Mouse (Mus musculus): Measurements from ENCODE around the gene Map2. TPM values are rescaled to one million over a fixed set of nuclear protein-coding genes. Genes with fewer than 3 reads are reported as not detected.

The Map2 gene
- polyA plus RNA-seq, 1 experiment: 18.3 TPM

DNA sequence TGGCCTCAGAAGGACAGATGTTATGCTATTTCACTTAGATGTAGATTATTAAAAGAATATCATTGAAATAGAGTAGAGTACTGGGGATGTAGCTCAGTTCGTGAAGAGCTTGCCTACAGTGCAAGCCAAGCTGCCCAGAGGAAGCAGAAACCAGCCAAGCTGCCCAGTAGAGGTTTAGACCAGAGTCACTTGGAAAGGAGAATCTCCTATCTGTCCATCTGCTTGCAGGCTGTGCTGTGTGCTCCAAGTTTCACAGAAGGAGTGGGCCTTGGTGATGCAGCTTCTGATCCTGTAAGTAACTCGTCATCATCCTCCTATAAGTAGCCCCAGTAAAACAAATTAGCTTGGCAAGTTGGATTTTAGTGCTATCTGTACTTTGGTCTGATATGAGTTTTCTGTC lies 17.8 kb downstream of the Map2 start:
- Histone ChIP-seq H3K36me3 (ENCODE audit: control insufficient read depth, insufficient read depth, low read length, poor library complexity, severe bottlenecking) (no peaks in the 10 kb centered on the region), H3K4me1 (ENCODE audit: control insufficient read depth, insufficient read depth, low read length) (no peaks in the 10 kb centered on the region), H3K27me3 (ENCODE audit: control insufficient read depth, insufficient read depth, low read length, poor library complexity, severe bottlenecking) (no peaks in the 10 kb centered on the region), H3K9ac (ENCODE audit: low read depth, poor library complexity, severe bottlenecking) (no peak overlapping the region), H3K9me3 (replicated peaks; ENCODE audit: control insufficient read depth, insufficient read depth, low read length, poor library complexity, severe bottlenecking) (no peaks in the 10 kb centered on the region), H3K4me3 (ENCODE audit: low read depth, low read length) (no peak overlapping the region), H3K27ac (ENCODE audit: insufficient read depth, low read length) (no peak overlapping the region)
- TF ChIP-seq EP300 (IDR thresholded peaks at IDR 0.05; ENCODE audit: insufficient read depth, low read depth, low read length) (no peak), POLR2A (IDR thresholded peaks at IDR 0.05; ENCODE audit: insufficient read depth, low read length) (no peak), CTCF (IDR thresholded peaks at IDR 0.05; ENCODE audit: low read depth, low read length) (no peak)

DNA sequence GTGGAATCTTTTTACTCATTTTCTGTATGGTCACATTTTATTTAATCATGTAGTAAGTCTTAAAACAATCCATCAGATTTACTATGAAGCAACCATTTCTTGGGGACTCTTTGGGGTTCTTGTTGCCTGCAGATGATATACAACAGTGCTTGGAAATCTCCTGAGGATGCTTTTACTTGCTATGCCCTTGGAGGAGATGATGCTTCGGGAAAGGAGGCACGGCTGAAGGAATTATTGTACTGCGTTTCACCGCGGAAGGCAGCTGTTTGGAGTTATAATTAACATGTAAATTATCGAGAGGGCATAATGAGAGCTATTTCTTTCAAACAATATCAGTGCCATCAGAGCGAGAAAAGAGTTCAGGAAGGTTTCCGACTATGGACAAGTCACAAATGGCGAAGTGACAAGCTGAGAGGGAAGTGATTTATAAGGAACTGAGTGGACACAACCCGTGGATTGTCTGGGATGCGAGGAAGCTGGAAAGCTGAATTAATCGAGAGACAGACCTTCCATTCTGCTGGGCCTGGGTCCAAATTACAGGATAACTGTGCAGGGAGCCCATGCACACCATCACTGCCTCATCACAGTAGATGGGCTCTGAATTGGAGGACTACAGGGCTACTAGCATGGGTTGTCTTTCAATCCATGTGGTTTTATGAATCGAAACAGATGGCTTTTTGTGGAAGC lies 20.1 kb downstream of the Map2 start:
- Histone ChIP-seq H3K9me3 (replicated peaks; ENCODE audit: control insufficient read depth, insufficient read depth, low read length, poor library complexity, severe bottlenecking) (no peaks in the 10 kb centered on the region), H3K4me3 (ENCODE audit: low read depth, low read length) (no peak overlapping the region), H3K27me3 (ENCODE audit: control insufficient read depth, insufficient read depth, low read length, poor library complexity, severe bottlenecking) (no peaks in the 10 kb centered on the region), H3K9ac (ENCODE audit: low read depth, poor library complexity, severe bottlenecking) (no peak overlapping the region), H3K27ac (ENCODE audit: insufficient read depth, low read length) (no peak overlapping the region), H3K4me1 (ENCODE audit: control insufficient read depth, insufficient read depth, low read length) (no peaks in the 10 kb centered on the region), H3K36me3 (ENCODE audit: control insufficient read depth, insufficient read depth, low read length, poor library complexity, severe bottlenecking) (no peaks in the 10 kb centered on the region)
- no peak for TF ChIP-seq CTCF (IDR thresholded peaks at IDR 0.05; ENCODE audit: low read depth, low read length)

DNA sequence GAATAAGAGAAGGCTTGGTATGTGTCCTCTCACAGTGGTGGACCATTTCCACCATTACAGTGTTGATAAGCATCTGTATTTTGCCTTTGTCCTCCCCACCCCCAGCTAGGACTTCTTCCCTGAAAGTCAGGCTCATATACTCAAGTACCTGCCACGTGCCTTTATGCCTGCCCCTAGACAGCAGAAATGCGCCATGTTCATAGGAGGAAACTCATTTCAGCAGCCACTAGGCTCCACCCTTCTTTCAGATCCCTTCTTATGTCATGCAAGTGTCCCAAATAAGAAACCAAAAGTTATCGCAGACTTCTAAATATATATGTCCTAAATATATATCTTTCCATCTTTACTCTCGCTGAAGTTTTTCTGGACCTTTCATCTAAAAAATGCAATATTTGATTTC lies 21.2 kb downstream of the Map2 start:
- Histone ChIP-seq H3K9ac (ENCODE audit: low read depth, poor library complexity, severe bottlenecking) (no peak overlapping the region), H3K36me3 (ENCODE audit: control insufficient read depth, insufficient read depth, low read length, poor library complexity, severe bottlenecking) (no peaks in the 10 kb centered on the region), H3K27me3 (ENCODE audit: control insufficient read depth, insufficient read depth, low read length, poor library complexity, severe bottlenecking) (no peaks in the 10 kb centered on the region), H3K4me3 (ENCODE audit: low read depth, low read length) (no peak overlapping the region), H3K4me1 (ENCODE audit: control insufficient read depth, insufficient read depth, low read length) (no peaks in the 10 kb centered on the region), H3K27ac (ENCODE audit: insufficient read depth, low read length) (no peak overlapping the region), H3K9me3 (replicated peaks; ENCODE audit: control insufficient read depth, insufficient read depth, low read length, poor library complexity, severe bottlenecking) (no peaks in the 10 kb centered on the region)
- no peak for TF ChIP-seq POLR2A (IDR thresholded peaks at IDR 0.05; ENCODE audit: insufficient read depth, low read length)
- no peak for TF ChIP-seq EP300 (IDR thresholded peaks at IDR 0.05; ENCODE audit: insufficient read depth, low read depth, low read length)
- TF ChIP-seq CTCF (IDR thresholded peaks at IDR 0.05; ENCODE audit: low read depth, low read length): no peak

DNA sequence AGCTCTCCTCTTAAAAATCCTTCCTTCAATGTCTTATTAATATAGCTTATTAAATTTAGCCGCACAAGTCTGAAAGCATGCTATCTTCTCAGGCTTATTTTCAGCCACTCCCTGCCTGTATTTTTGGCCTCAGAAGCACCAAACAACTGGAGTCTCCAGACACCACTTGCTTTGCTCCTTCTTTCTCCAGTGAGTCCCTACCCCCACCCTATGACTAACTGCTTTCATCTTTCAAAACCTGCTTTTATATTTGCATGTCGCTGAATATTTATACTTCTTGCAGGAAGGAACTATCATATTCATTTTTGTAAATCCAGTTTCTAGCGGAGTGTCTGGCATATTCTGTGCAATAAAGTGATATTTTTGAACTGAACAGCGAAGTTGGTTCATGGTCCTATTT lies 21.6 kb downstream of the Map2 start:
- H3K4me1 ChIP-seq (ENCODE audit: control insufficient read depth, insufficient read depth, low read length): no peaks in the 10 kb centered on the region
- no peak for TF ChIP-seq EP300 (IDR thresholded peaks at IDR 0.05; ENCODE audit: insufficient read depth, low read depth, low read length)
- TF ChIP-seq POLR2A (IDR thresholded peaks at IDR 0.05; ENCODE audit: insufficient read depth, low read length): no peak
- TF ChIP-seq CTCF (IDR thresholded peaks at IDR 0.05; ENCODE audit: low read depth, low read length): no peak
- H3K9me3 ChIP-seq (replicated peaks; ENCODE audit: control insufficient read depth, insufficient read depth, low read length, poor library complexity, severe bottlenecking): no peaks in the 10 kb centered on the region
- H3K4me3 ChIP-seq (ENCODE audit: low read depth, low read length): no peak overlapping the region
- no peak overlapping the region for H3K9ac ChIP-seq (ENCODE audit: low read depth, poor library complexity, severe bottlenecking)
- H3K36me3 ChIP-seq (ENCODE audit: control insufficient read depth, insufficient read depth, low read length, poor library complexity, severe bottlenecking): no peaks in the 10 kb centered on the region
- no peaks in the 10 kb centered on the region for H3K27me3 ChIP-seq (ENCODE audit: control insufficient read depth, insufficient read depth, low read length, poor library complexity, severe bottlenecking)
- no peak overlapping the region for H3K27ac ChIP-seq (ENCODE audit: insufficient read depth, low read length)

DNA sequence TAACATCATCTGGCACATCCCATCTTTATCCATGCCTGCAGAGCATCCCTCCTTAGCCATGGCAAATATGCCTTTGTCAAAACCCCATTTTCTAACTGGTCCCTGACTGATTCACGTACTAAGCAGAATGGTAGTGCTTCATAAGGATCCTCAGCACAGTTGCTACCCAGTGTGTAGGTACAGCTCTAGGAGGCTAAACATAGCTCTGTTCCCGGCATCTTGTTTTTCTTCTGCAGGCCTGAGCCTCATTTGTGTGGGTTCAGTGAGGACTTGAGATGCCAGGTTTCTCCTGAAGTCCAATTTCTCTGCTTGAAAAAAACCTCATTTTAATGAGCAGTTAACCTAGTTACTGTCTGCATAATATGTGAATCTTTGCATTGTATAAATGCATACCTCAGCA lies 30.4 kb downstream of the Map2 start:
- TF ChIP-seq EP300 (IDR thresholded peaks at IDR 0.05; ENCODE audit: insufficient read depth, low read depth, low read length): no peak
- Histone ChIP-seq H3K36me3 (ENCODE audit: control insufficient read depth, insufficient read depth, low read length, poor library complexity, severe bottlenecking) (no peaks in the 10 kb centered on the region), H3K4me3 (ENCODE audit: low read depth, low read length) (no peak overlapping the region), H3K9ac (ENCODE audit: low read depth, poor library complexity, severe bottlenecking) (no peak overlapping the region), H3K27ac (ENCODE audit: insufficient read depth, low read length) (no peak overlapping the region), H3K9me3 (replicated peaks; ENCODE audit: control insufficient read depth, insufficient read depth, low read length, poor library complexity, severe bottlenecking) (no peaks in the 10 kb centered on the region), H3K27me3 (ENCODE audit: control insufficient read depth, insufficient read depth, low read length, poor library complexity, severe bottlenecking) (no peaks in the 10 kb centered on the region), H3K4me1 (ENCODE audit: control insufficient read depth, insufficient read depth, low read length) (no peaks in the 10 kb centered on the region)

DNA sequence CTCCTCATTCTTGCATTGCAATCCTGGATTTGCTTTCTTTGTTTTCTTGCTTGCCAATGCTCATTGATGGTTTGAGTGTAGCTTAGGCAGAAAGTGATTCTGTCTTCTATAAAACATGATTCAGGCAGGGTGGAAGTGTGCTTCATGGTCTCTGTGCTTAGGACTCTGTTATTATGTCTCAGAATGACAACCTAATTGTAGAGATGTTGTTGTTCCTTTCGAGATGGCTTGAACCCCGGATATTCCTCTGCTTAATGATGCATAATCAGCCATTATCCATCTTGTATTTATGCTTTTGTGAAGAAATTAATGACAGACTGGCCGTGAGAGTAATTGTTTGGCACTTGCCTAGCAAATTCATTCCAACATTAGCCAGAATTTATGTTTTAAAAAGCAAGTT lies 31.8 kb downstream of the Map2 start:
- no peak for TF ChIP-seq POLR2A (IDR thresholded peaks at IDR 0.05; ENCODE audit: insufficient read depth, low read length)
- no peak for TF ChIP-seq EP300 (IDR thresholded peaks at IDR 0.05; ENCODE audit: insufficient read depth, low read depth, low read length)
- TF ChIP-seq CTCF (IDR thresholded peaks at IDR 0.05; ENCODE audit: low read depth, low read length): no peak
- Histone ChIP-seq H3K9ac (ENCODE audit: low read depth, poor library complexity, severe bottlenecking) (no peak overlapping the region), H3K27ac (ENCODE audit: insufficient read depth, low read length) (no peak overlapping the region), H3K4me1 (ENCODE audit: control insufficient read depth, insufficient read depth, low read length) (no peaks in the 10 kb centered on the region), H3K4me3 (ENCODE audit: low read depth, low read length) (no peak overlapping the region), H3K9me3 (replicated peaks; ENCODE audit: control insufficient read depth, insufficient read depth, low read length, poor library complexity, severe bottlenecking) (no peaks in the 10 kb centered on the region), H3K36me3 (ENCODE audit: control insufficient read depth, insufficient read depth, low read length, poor library complexity, severe bottlenecking) (no peaks in the 10 kb centered on the region), H3K27me3 (ENCODE audit: control insufficient read depth, insufficient read depth, low read length, poor library complexity, severe bottlenecking) (no peaks in the 10 kb centered on the region)

Measured in ES-Bruce4 (cell line).